Mouse (Mus musculus): ENCODE data around the gene Jarid2.

The Jarid2 gene

GRCm38 (mm10) chr13:44953546-44954231, 224.4 kb downstream of the Jarid2 start:
- no peak for DNase-seq (ENCODE audit: extremely low spot score, low read depth, low spot score)

GRCm38 (mm10) chr13:44954232-44954568, 224.9 kb downstream of the Jarid2 start:
- DNase-seq (ENCODE audit: extremely low spot score, low read depth, low spot score): no peak

- no peak for DNase-seq (ENCODE audit: extremely low spot score, low read depth, low spot score)
Measured at GRCm38 (mm10) chr13:44955781-44956180, 226.5 kb downstream of the Jarid2 start.

GRCm38 (mm10) chr13:44957049-44957448, 227.8 kb downstream of the Jarid2 start:
- DNase-seq (ENCODE audit: extremely low spot score, low read depth, low spot score): no peak

GRCm38 (mm10) chr13:44960542-44961291, 231.4 kb downstream of the Jarid2 start:
- DNase-seq (ENCODE audit: extremely low spot score, low read depth, low spot score): no peak
